Mouse (Mus musculus): ENCODE data around the gene Unc5c.

The Unc5c gene

GRCm38 (mm10) chr3:141724499-141724898 lies 259.5 kb downstream of the Unc5c start:
- no peak for DNase-seq

- no peak for DNase-seq
Observed at GRCm38 (mm10) chr3:141725432-141725831, 260.4 kb downstream of the Unc5c start.

- DNase-seq: no peak
Observed at GRCm38 (mm10) chr3:141733844-141734243, 268.8 kb downstream of the Unc5c start.

- DNase-seq: no peak
Observed at GRCm38 (mm10) chr3:141735285-141735684, 270.3 kb downstream of the Unc5c start.

GRCm38 (mm10) chr3:141745322-141745721 lies 280.3 kb downstream of the Unc5c start:
- no peak for DNase-seq

- DNase-seq: no peak
Observed at GRCm38 (mm10) chr3:141748694-141749381, 283.8 kb downstream of the Unc5c start.

- DNase-seq: no peak
Observed at GRCm38 (mm10) chr3:141752172-141752571, 287.2 kb downstream of the Unc5c start.

GRCm38 (mm10) chr3:141757259-141757658 lies 292.2 kb downstream of the Unc5c start:
- DNase-seq: no peak

- no peak for DNase-seq
Observed at GRCm38 (mm10) chr3:141778411-141778919, 313.4 kb downstream of the Unc5c start.

- no peak for DNase-seq
Observed at GRCm38 (mm10) chr3:141779186-141779585, 314.2 kb downstream of the Unc5c start.

GRCm38 (mm10) chr3:141782553-141782952 lies 317.5 kb downstream of the Unc5c start:
- no peak for DNase-seq

GRCm38 (mm10) chr3:141791026-141791780 lies 326.2 kb downstream of the Unc5c start:
- DNase-seq: no peak

- DNase-seq: peak; percentile 28
Observed at GRCm38 (mm10) chr3:141792106-141792505, 327.1 kb downstream of the Unc5c start.

GRCm38 (mm10) chr3:141793755-141794154 lies 328.7 kb downstream of the Unc5c start:
- no peak for DNase-seq

- no peak for DNase-seq
Observed at GRCm38 (mm10) chr3:141794371-141794770, 329.4 kb downstream of the Unc5c start.

GRCm38 (mm10) chr3:141797372-141797771 lies 332.4 kb downstream of the Unc5c start:
- DNase-seq: no peak

GRCm38 (mm10) chr3:141797789-141798188 lies 332.8 kb downstream of the Unc5c start:
- DNase-seq: no peak

- DNase-seq: no peak
Observed at GRCm38 (mm10) chr3:141804133-141804532, 339.1 kb downstream of the Unc5c start.

- DNase-seq: no peak
Observed at GRCm38 (mm10) chr3:141809581-141809980, 344.6 kb downstream of the Unc5c start.

GRCm38 (mm10) chr3:141810944-141811343 lies 345.9 kb downstream of the Unc5c start:
- no peak for DNase-seq

GRCm38 (mm10) chr3:141811348-141811747 lies 346.3 kb downstream of the Unc5c start:
- DNase-seq: peak; percentile 7

- no peak for DNase-seq
Observed at GRCm38 (mm10) chr3:141814776-141815175, 349.8 kb downstream of the Unc5c start.

GRCm38 (mm10) chr3:141818615-141819312 lies 353.7 kb downstream of the Unc5c start:
- DNase-seq: no peak

All from thymus, postnatal 4 days (tissue).